Mouse (Mus musculus): ENCODE data around the gene Lrrc72. TPM values are rescaled to one million over a fixed set of nuclear protein-coding genes. Genes with fewer than 3 reads are reported as not detected.
"Not testable (repeated sequence)": the region's sequence is repeated elsewhere in the genome, so short reads cannot be mapped to it uniquely, and the experiment has no call there.

Gene Lrrc72
- total and polyA plus RNA-seq, 3 experiments: not detected

DNA sequence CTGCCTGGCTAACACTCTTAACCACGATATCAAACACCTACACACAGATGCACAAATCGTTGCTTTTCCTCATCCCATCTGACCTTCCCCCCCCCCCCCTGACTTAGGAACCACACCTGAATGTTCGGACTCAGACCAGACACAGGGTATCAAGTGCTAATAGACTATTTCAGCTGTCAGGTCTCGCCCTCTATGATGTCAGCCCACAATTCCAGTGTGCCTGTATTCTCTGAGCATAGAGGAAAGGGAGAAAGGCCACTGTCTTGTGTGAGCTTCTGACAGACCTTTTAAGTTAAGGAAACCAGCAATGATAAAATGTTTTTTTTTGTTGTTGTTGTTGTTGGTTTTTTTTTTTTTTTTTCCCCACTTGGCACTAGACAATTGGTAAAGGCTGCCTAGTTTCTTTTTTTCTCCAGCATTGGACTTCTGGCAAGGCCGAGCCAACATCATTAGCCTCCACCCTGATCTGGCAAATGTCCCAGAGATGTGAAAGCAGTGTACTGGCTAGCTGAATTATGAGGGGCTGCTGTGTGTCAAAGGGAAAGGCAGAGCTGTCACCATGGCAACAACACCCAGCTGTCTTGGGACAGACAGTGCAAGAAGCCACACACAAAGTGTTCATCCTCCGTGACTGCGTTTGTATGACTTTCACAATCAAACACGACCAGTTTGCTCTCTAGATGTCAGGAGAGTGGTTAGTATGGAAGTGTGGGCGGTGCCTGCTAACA, 46.0 kb downstream of the Lrrc72 start:
- H3K4me1 ChIP-seq (ENCODE audit: control insufficient read depth in 1 of 2, insufficient read depth in 2 of 2): peaks cover 3 to 4% of the 10 kb centered on the region in 2 experiments; a peak in 3 of 4 replicates
- DNase-seq (ENCODE audit: extremely low read depth): peak; percentile 14
- TF ChIP-seq MAZ (IDR thresholded peaks at IDR 0.05; ENCODE audit: low read depth, low read length): no peak
- TF ChIP-seq IRF4 (IDR thresholded peaks at IDR 0.05; ENCODE audit: low read depth, low read length): no peak
- no peak for TF ChIP-seq TBP (conservative IDR thresholded peaks at IDR 0.05; ENCODE audit: low read depth, low read length)
- no peak for TF ChIP-seq ZC3H11A (IDR thresholded peaks at IDR 0.05; ENCODE audit: low read depth, low read length)
- TF ChIP-seq TCF12 (IDR thresholded peaks at IDR 0.05; ENCODE audit: low read depth, low read length): no peak
- no peak for TF ChIP-seq RAD21 (IDR thresholded peaks at IDR 0.05; ENCODE audit: low read depth, low read length)
- TF ChIP-seq MXI1 (IDR thresholded peaks at IDR 0.05; ENCODE audit: low read depth, low read length): no peak
- TF ChIP-seq GABPA (IDR thresholded peaks at IDR 0.05; ENCODE audit: insufficient replicate concordance, low read depth, low read length): no peak
- TF ChIP-seq POLR2A (IDR thresholded peaks at IDR 0.05; ENCODE audit: low read depth, low read length): no peak
- in situ Hi-C loops (cut with MboI; ENCODE audit: low pct_ligation_motif_present, low pct_unique_long_range_greater_than_20kb, low sequenced_read_pairs): no loop called here
- H3K27ac ChIP-seq (ENCODE audit: insufficient read depth, low read depth): no peak overlapping the region
- no peaks in the 10 kb centered on the region for H3K27me3 ChIP-seq (replicated peaks)
- H3K4me3 ChIP-seq (replicated peaks in 1 of 3; ENCODE audit: low read depth in 2 of 3, low read length in 2 of 3, poor library complexity in 1 of 3): no peak overlapping the region
- H3K4me2 ChIP-seq (ENCODE audit: insufficient read depth, low read depth, poor library complexity, severe bottlenecking): no peak overlapping the region
- H3K9ac ChIP-seq (ENCODE audit: insufficient read depth, low read depth): no peak overlapping the region
- no peaks in the 10 kb centered on the region for H3K9me3 ChIP-seq (replicated peaks; ENCODE audit: low read length)
- dilution Hi-C loops (cut with MboI; ENCODE audit: extremely low pct_ligation_motif_present, extremely low pct_unique_long_range_greater_than_20kb, low sequenced_read_pairs): no loop called here
- no peaks in the 10 kb centered on the region for H3K79me2 ChIP-seq (replicated peaks; ENCODE audit: control insufficient read depth, extremely low read depth, insufficient read depth, poor library complexity, severe bottlenecking)
- H3K36me3 ChIP-seq (replicated peaks in 1 of 2; ENCODE audit: control insufficient read depth in 1 of 2, insufficient read depth in 1 of 2, low read length in 1 of 2): no peaks in the 10 kb centered on the region

DNA sequence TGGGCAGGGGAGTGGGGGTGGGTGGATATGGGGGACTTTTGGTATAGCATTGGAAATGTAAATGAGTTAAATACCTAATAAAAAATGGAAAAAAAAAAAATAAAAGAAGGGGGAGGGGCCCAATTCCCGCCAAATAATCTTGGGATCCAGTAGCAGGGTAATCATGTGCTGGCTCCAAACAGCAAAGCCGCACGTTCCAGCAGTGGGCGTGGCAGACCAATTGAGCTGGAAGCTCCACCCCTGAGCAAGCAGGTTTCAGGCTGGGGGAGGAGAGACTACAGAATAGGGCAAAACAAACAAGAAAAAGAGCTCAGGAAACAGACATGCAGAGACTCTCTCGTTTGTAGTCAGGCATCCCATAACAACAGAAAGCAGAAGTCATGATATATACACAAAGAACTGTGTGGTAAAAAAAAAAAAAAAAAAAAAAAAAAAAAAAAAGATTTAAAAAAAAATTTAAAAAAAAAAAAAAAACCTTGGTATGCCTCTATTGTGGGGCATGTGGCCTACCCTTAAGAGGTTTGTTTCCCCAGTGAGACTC, 47.5 kb downstream of the Lrrc72 start:
- dilution Hi-C loops (cut with MboI; ENCODE audit: extremely low pct_ligation_motif_present, extremely low pct_unique_long_range_greater_than_20kb, low sequenced_read_pairs); DNase-seq (ENCODE audit: extremely low read depth): not testable (repeated sequence)

DNA sequence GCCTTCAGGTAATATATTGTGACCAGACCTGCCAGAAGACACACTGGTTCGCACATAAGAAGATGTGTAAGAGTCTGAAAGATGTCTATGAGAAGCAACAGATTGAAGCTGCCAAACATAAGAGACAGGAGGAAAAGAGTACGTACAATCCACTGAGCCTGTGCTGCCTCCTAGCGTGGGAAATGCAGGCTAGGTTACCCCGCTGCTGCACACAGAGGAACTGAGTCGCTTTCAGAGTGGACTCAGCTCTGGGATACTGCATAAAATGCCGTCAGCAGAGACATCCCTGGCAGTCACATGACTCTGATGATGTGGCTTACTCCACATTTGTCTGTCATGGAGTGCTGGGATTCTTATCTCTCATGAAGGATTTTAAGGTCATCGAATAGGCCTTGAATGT, 58.2 kb downstream of the Lrrc72 start:
- Histone ChIP-seq H3K36me3 (replicated peaks in 1 of 2; ENCODE audit: control insufficient read depth in 1 of 2, insufficient read depth in 1 of 2, low read length in 1 of 2) (peaks cover 27 to 77% of the 10 kb centered on the region in 2 experiments), H3K4me1 (ENCODE audit: control insufficient read depth in 1 of 2, insufficient read depth in 2 of 2) (no peaks in the 10 kb centered on the region; a peak in 1 of 4 replicates)
- dilution Hi-C loops (cut with MboI; ENCODE audit: extremely low pct_ligation_motif_present, extremely low pct_unique_long_range_greater_than_20kb, low sequenced_read_pairs): no loop called here

More for the DNA sequence above, 47.5 kb downstream of the Lrrc72 start:
- H3K4me2 ChIP-seq (ENCODE audit: insufficient read depth, low read depth, poor library complexity, severe bottlenecking); H3K4me1 ChIP-seq (ENCODE audit: control insufficient read depth in 1 of 2, insufficient read depth in 2 of 2); H3K9ac ChIP-seq (ENCODE audit: insufficient read depth, low read depth); in situ Hi-C loops (cut with MboI; ENCODE audit: low pct_ligation_motif_present, low pct_unique_long_range_greater_than_20kb, low sequenced_read_pairs); H3K27ac ChIP-seq (ENCODE audit: insufficient read depth, low read depth); H3K27me3 ChIP-seq (replicated peaks); H3K4me3 ChIP-seq (replicated peaks in 1 of 3; ENCODE audit: low read depth in 2 of 3, low read length in 2 of 3, poor library complexity in 1 of 3); H3K9me3 ChIP-seq (replicated peaks; ENCODE audit: low read length); H3K79me2 ChIP-seq (replicated peaks; ENCODE audit: control insufficient read depth, extremely low read depth, insufficient read depth, poor library complexity, severe bottlenecking); H3K36me3 ChIP-seq (replicated peaks in 1 of 2; ENCODE audit: control insufficient read depth in 1 of 2, insufficient read depth in 1 of 2, low read length in 1 of 2): not testable (repeated sequence)
- TF ChIP-seq ZNF384 (IDR thresholded peaks at IDR 0.05; ENCODE audit: low read depth, low read length): peak; percentile 69

More for the DNA sequence above, 58.2 kb downstream of the Lrrc72 start:
- in situ Hi-C loops (cut with MboI; ENCODE audit: low pct_ligation_motif_present, low pct_unique_long_range_greater_than_20kb, low sequenced_read_pairs): no loop called here
- no peak overlapping the region for H3K4me2 ChIP-seq (ENCODE audit: insufficient read depth, low read depth, poor library complexity, severe bottlenecking)
- no peak overlapping the region for H3K27ac ChIP-seq (ENCODE audit: insufficient read depth, low read depth)
- H3K79me2 ChIP-seq (replicated peaks; ENCODE audit: control insufficient read depth, extremely low read depth, insufficient read depth, poor library complexity, severe bottlenecking): no peaks in the 10 kb centered on the region
- no peaks in the 10 kb centered on the region for H3K9me3 ChIP-seq (replicated peaks; ENCODE audit: low read length)
- no peaks in the 10 kb centered on the region for H3K27me3 ChIP-seq (replicated peaks)
- no peak overlapping the region for H3K4me3 ChIP-seq (replicated peaks in 1 of 3; ENCODE audit: low read depth in 2 of 3, low read length in 2 of 3, poor library complexity in 1 of 3)
- H3K9ac ChIP-seq (ENCODE audit: insufficient read depth, low read depth): no peak overlapping the region
- TF ChIP-seq PAX5 (IDR thresholded peaks at IDR 0.05; ENCODE audit: low read length) (no peak), MEF2A (IDR thresholded peaks at IDR 0.05; ENCODE audit: borderline replicate concordance, low read depth, low read length) (no peak), BHLHE40 (IDR thresholded peaks at IDR 0.05; ENCODE audit: low read depth, low read length) (no peak), JUND (conservative IDR thresholded peaks at IDR 0.05; ENCODE audit: low read depth, low read length) (no peak), POLR2A (IDR thresholded peaks at IDR 0.05; ENCODE audit: low read depth, low read length) (no peak), GABPA (IDR thresholded peaks at IDR 0.05; ENCODE audit: insufficient replicate concordance, low read depth, low read length) (no peak), USF1 (IDR thresholded peaks at IDR 0.05; ENCODE audit: low read depth, low read length) (no peak), E2F4 (IDR thresholded peaks at IDR 0.05; ENCODE audit: insufficient replicate concordance, low read depth, low read length) (no peak), CHD2 (IDR thresholded peaks at IDR 0.05; ENCODE audit: low read length) (no peak), ZC3H11A (IDR thresholded peaks at IDR 0.05; ENCODE audit: low read depth, low read length) (no peak), ETS1 (conservative IDR thresholded peaks at IDR 0.05; ENCODE audit: low read depth, low read length) (no peak), UBTF (IDR thresholded peaks at IDR 0.05; ENCODE audit: low read depth, low read length) (no peak), ZNF384 (IDR thresholded peaks at IDR 0.05; ENCODE audit: low read depth, low read length) (no peak)
- no peak for DNase-seq (ENCODE audit: extremely low read depth)
